In the genomic region with DNA sequence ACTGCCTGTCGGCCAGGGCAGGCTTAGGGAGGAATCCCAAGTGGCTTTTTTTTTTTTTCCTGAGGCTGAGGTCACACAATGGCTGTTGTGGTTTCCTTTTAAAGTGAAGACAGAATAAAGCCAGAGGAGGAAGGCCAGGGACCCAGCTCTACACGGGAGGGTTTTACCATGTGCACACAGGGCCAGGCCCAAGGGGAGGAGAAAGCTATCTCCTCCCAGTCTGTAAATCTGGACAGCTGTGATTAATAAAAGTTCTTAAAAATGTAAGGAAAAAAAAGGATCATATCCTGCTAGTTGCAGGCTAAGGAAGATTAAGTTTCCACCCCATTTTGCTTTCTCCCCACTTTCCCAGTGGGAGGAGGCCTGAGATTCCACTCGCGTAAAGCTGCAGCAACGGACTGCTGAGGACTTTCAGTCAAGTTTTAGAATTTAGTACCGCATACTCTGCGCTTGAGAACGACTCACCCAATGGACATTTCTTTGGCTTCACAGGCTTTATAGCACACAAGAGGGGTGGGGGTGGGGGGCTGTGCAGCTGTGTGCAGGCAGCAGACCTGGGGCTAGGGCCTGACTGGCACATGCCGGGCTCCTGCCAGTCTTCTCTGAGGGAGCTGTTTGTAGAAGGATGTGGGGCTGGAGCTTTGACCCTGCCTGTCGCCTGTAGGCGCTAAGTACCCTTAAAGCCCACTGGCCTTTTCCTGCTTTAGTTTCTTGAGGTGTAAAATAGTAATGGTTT, we compare ENCODE assay signal across 9 mouse cellular contexts.
DNase-seq lines count a peak whose midpoint lies in the region; ATAC-seq and TF ChIP-seq lines count a peak whose summit lies in the region.
"Had no signal": no experiment of that assay in that cellular context is flagged by ENCODE, and none has a peak within 500 bp of the region (broad histone marks: within the 10 kb centered on the region; RNA-seq: fewer than 3 reads in every experiment).

No protein-coding gene starts in this region.

- 9% methylated on average over 11 of the region's 11 CpGs for WGBS in embryonic facial prominence, embryonic 14.5 days
- WGBS in hindbrain, embryonic 12.5 days, result 39% methylated on average over 11 of the region's 11 CpGs
- 25% methylated on average over 11 of the region's 11 CpGs for WGBS in midbrain, embryonic 15.5 days
- 66% methylated on average over 11 of the region's 11 CpGs for WGBS in cerebellum, adult 2 months

- H3K27ac ChIP-seq in embryonic facial prominence, embryonic 14.5 days (replicated peaks; ENCODE audit: low read depth, low read length), result peak overlapping the region; percentile 97
- H3K27ac ChIP-seq in hindbrain, embryonic 12.5 days, result peak overlapping the region; percentile 81
- peak overlapping the region; percentile 62 for H3K27ac ChIP-seq in midbrain, embryonic 15.5 days
- no peak overlapping the region for H3K27ac ChIP-seq in cerebellum, adult 2 months (ENCODE audit: insufficient read depth, low read length)

- TF ChIP-seq POLR2A in cerebellum, adult 2 months (IDR thresholded peaks at IDR 0.05; ENCODE audit: borderline replicate concordance, insufficient read depth, low read length), result no peak

- peak overlapping the region; percentile 8; the same call in 1 of the 2 replicates for H3K4me3 ChIP-seq in embryonic facial prominence, embryonic 14.5 days (ENCODE audit: low read depth, low read length)
- no peak overlapping the region for H3K4me3 ChIP-seq in hindbrain, embryonic 12.5 days
- no peak overlapping the region for H3K4me3 ChIP-seq in midbrain, embryonic 15.5 days
- no peak overlapping the region for H3K4me3 ChIP-seq in cerebellum, adult 2 months (replicated peaks; ENCODE audit: insufficient read depth, low read depth, low read length)

- H3K27me3 ChIP-seq in embryonic facial prominence, embryonic 14.5 days (replicated peaks; ENCODE audit: control insufficient read depth, insufficient read depth, low read length), result no peaks in the 10 kb centered on the region
- no peaks in the 10 kb centered on the region for H3K27me3 ChIP-seq in hindbrain, embryonic 12.5 days
- no peaks in the 10 kb centered on the region for H3K27me3 ChIP-seq in midbrain, embryonic 15.5 days (replicated peaks)
- no peaks in the 10 kb centered on the region for H3K27me3 ChIP-seq in cerebellum, adult 2 months (ENCODE audit: control insufficient read depth, insufficient read depth, low read length)
- H3K27me3 ChIP-seq: Patski had no signal

- peak overlapping the region; percentile 56 for H3K9ac ChIP-seq in embryonic facial prominence, embryonic 14.5 days (ENCODE audit: low read depth, low read length)
- no peak overlapping the region for H3K9ac ChIP-seq in hindbrain, embryonic 12.5 days
- no peak overlapping the region for H3K9ac ChIP-seq in midbrain, embryonic 15.5 days

- peak; percentile 31 for ATAC-seq in embryonic facial prominence, embryonic 14.5 days (ENCODE audit: low read depth)
- ATAC-seq in hindbrain, embryonic 12.5 days (ENCODE audit: low FRiP score), result no peak
- no peak for ATAC-seq in midbrain, embryonic 15.5 days (replicated peaks)
- ATAC-seq: Patski had no signal

- DNase-seq in kidney, postnatal 10 days, result peak; percentile 55
- no peak for DNase-seq in kidney, adult 8-10 months
- DNase-seq in embryonic facial prominence, embryonic 14.5 days (ENCODE audit: low spot score), result peak; percentile 90
- DNase-seq in cerebellum, adult 2 months, result no peak
- DNase-seq in urinary bladder, postnatal 10 days (ENCODE audit: low spot score), result no peak
- no peak for DNase-seq in B cell, adult 2 months

- peaks cover 33% of the 10 kb centered on the region for H3K36me3 ChIP-seq in embryonic facial prominence, embryonic 14.5 days (ENCODE audit: control insufficient read depth, insufficient read depth, low read length)
- H3K36me3 ChIP-seq in hindbrain, embryonic 12.5 days, result peaks cover 13% of the 10 kb centered on the region
- H3K36me3 ChIP-seq in midbrain, embryonic 15.5 days (replicated peaks), result peaks cover 8% of the 10 kb centered on the region

- no peak for TF ChIP-seq CTCF in cerebellum, adult 2 months (IDR thresholded peaks at IDR 0.05; ENCODE audit: borderline replicate concordance, insufficient read depth, low read depth, low read length)

- H3K4me2 ChIP-seq in embryonic facial prominence, embryonic 14.5 days (ENCODE audit: low read depth, low read length), result peak overlapping the region; percentile 50
- H3K4me2 ChIP-seq in hindbrain, embryonic 12.5 days (replicated peaks), result peak overlapping the region; percentile 19
- H3K4me2 ChIP-seq in midbrain, embryonic 15.5 days, result no peak overlapping the region

- peaks cover 75% of the 10 kb centered on the region for H3K4me1 ChIP-seq in embryonic facial prominence, embryonic 14.5 days (ENCODE audit: control insufficient read depth, insufficient read depth, low read length)
- H3K4me1 ChIP-seq in hindbrain, embryonic 12.5 days, result peaks cover 65% of the 10 kb centered on the region
- peaks cover 59% of the 10 kb centered on the region for H3K4me1 ChIP-seq in midbrain, embryonic 15.5 days
- H3K4me1 ChIP-seq in cerebellum, adult 2 months (ENCODE audit: control insufficient read depth, insufficient read depth, low read length), result peaks cover 12% of the 10 kb centered on the region

- no peaks in the 10 kb centered on the region for H3K9me3 ChIP-seq in embryonic facial prominence, embryonic 14.5 days (ENCODE audit: control insufficient read depth, low read length)
- H3K9me3 ChIP-seq in hindbrain, embryonic 12.5 days (replicated peaks), result no peaks in the 10 kb centered on the region
- no peaks in the 10 kb centered on the region for H3K9me3 ChIP-seq in midbrain, embryonic 15.5 days

Comparison
In these comparisons a context has a peak if more than half of its experiments do, and no peak if none do; other contexts are left out.
1. DNase-seq: peak in kidney, postnatal 10 days (single experiment) and embryonic facial prominence, embryonic 14.5 days (single experiment); none in kidney, adult 8-10 months (0 of 2), cerebellum, adult 2 months (0 of 2), urinary bladder, postnatal 10 days (single experiment) and B cell, adult 2 months (0 of 2).